Mouse (Mus musculus) myocyte (in vitro differentiated cells): ENCODE results near the gene Cd79b.

ENCODE experiments used
- MAX ChIP-seq: IDR thresholded peaks from one replicate; pipeline ENCODE4 v1.6.1; 2011; ENCODE audit warnings: low read depth, mild to moderate bottlenecking, control low read depth
- POLR2A ChIP-seq: IDR thresholded peaks from one replicate; pipeline ENCODE4 v1.6.1; 2011; ENCODE audit warnings: low read depth, mild to moderate bottlenecking, control low read depth, moderate library complexity; ENCODE audit not compliant: insufficient read length
- POLR2AphosphoS2 ChIP-seq: IDR thresholded peaks from one replicate; pipeline ENCODE4 v1.6.1; 2011; ENCODE audit warnings: low read depth, control low read depth; ENCODE audit not compliant: insufficient read length
- REST ChIP-seq: IDR thresholded peaks from one replicate; pipeline ENCODE4 v1.6.1; 2011; ENCODE audit warnings: mild to moderate bottlenecking, control low read depth, moderate library complexity; ENCODE audit not compliant: insufficient read depth, insufficient read length
- SRF ChIP-seq: IDR thresholded peaks from one replicate; pipeline ENCODE4 v1.6.1; 2011; ENCODE audit warnings: low read depth; ENCODE audit not compliant: control insufficient read depth, insufficient read length
- TCF12 ChIP-seq: IDR thresholded peaks from one replicate; pipeline ENCODE4 v1.6.1; 2011; ENCODE audit warnings: mild to moderate bottlenecking, control low read depth; ENCODE audit not compliant: poor library complexity, insufficient read depth, severe bottlenecking
- USF1 ChIP-seq: IDR thresholded peaks from one replicate; pipeline ENCODE4 v1.6.1; 2011; ENCODE audit warnings: low read depth, mild to moderate bottlenecking, control low read depth, moderate library complexity

DNA sequence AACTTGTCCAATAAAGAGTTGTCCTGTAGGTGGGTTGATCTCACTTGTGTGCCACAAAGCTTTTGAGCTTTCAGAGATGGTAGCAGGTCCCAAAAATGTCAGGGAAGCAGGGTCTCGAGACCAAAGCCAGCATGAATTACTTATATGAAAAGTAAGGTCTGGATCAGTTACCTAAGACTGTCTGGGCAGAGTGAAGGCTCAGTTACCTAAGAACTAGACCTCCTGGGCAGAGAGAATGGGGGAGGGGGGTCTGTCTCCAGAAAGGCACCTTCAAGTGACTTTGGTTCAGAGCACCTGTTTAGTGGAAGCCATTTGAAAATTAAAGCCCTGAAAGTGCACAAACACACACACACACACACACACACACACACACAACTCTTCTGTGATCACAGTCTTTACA lies 40.2 kb downstream of the Cd79b start:
- TF ChIP-seq POLR2A (no peak), MAX (no peak), TCF12 (no peak), SRF (no peak), REST (no peak), POLR2AphosphoS2 (no peak), USF1 (no peak)
